Mouse (Mus musculus): Measurements from ENCODE around the gene Galr2.

Galr2 gene

GRCm38 (mm10) chr11:116307019-116307725 lies 26.4 kb downstream of the Galr2 start, which contains the start of gene Exoc7:
Gene Exoc7, minus strand, starts transcription at chr11:116307233.
- DNase-seq (ENCODE audit: low spot score in 2 of 2): no peak

GRCm38 (mm10) chr11:116307762-116308531 lies 27.2 kb downstream of the Galr2 start:
- no peak for DNase-seq (ENCODE audit: low spot score in 2 of 2)

GRCm38 (mm10) chr11:116309601-116310000 lies 28.9 kb downstream of the Galr2 start:
- no peak for DNase-seq (ENCODE audit: low spot score in 2 of 2)

GRCm38 (mm10) chr11:116311169-116311568 lies 30.4 kb downstream of the Galr2 start:
- peak; percentile 63 to 82 for DNase-seq (ENCODE audit: low spot score in 2 of 2)

GRCm38 (mm10) chr11:116312359-116312758 lies 31.6 kb downstream of the Galr2 start:
- DNase-seq (ENCODE audit: low spot score in 2 of 2): no peak

GRCm38 (mm10) chr11:116318719-116319659 lies 38.2 kb downstream of the Galr2 start:
- peak; percentile 77 to 91 for DNase-seq (ENCODE audit: low spot score in 2 of 2)

GRCm38 (mm10) chr11:116326963-116327603 lies 46.3 kb downstream of the Galr2 start:
- DNase-seq (ENCODE audit: low spot score in 2 of 2): no peak

- peak; percentile 69 to 78 for DNase-seq (ENCODE audit: low spot score in 2 of 2)
These were observed 48.8 kb downstream of the Galr2 start for GRCm38 (mm10) chr11:116329314-116330210.

- no peak for DNase-seq (ENCODE audit: low spot score in 2 of 2)
These were observed 49.4 kb downstream of the Galr2 start for GRCm38 (mm10) chr11:116330211-116330518.

GRCm38 (mm10) chr11:116332232-116332982 lies 51.7 kb downstream of the Galr2 start:
- DNase-seq (ENCODE audit: low spot score in 2 of 2): peak; percentile 73

GRCm38 (mm10) chr11:116332983-116333270 lies 52.2 kb downstream of the Galr2 start:
- no peak for DNase-seq (ENCODE audit: low spot score in 2 of 2)
